Mouse (Mus musculus) adrenal gland, postnatal 25 days (tissue): Measurements from ENCODE around the gene Cblc. TPM values are rescaled to one million over a fixed set of nuclear protein-coding genes. Genes with fewer than 3 reads are reported as not detected.

ENCODE experiments used
- DNase-seq: peaks from one replicate; pipeline ENCODE4 v3.0.0; 2021; ENCODE audit warnings: mixed read lengths
- long read RNA-seq: library from polyadenylated mRNA; stranded (forward); transcript quantifications from one replicate; pipeline ENCODE4 v2.0.0, GENCODE M21; 2021
- total RNA-seq: library from RNA; stranded (reverse); gene quantifications from 2 replicates; pipeline ENCODE4 v1.2.3, GENCODE M21; 2021

Cblc gene
- total RNA-seq, result 0.55 TPM in 1 of 2 replicates, not detected in the other
- long read RNA-seq, transcript Cblc-201 (12 exons, 1,662 nt), result major isoform, 7 of 9 reads
- long read RNA-seq, partial matches to known transcripts, result 1 of 9 reads
- long read RNA-seq, other reads (novel, unspliced or antisense), result 1 of 9 reads

DNA sequence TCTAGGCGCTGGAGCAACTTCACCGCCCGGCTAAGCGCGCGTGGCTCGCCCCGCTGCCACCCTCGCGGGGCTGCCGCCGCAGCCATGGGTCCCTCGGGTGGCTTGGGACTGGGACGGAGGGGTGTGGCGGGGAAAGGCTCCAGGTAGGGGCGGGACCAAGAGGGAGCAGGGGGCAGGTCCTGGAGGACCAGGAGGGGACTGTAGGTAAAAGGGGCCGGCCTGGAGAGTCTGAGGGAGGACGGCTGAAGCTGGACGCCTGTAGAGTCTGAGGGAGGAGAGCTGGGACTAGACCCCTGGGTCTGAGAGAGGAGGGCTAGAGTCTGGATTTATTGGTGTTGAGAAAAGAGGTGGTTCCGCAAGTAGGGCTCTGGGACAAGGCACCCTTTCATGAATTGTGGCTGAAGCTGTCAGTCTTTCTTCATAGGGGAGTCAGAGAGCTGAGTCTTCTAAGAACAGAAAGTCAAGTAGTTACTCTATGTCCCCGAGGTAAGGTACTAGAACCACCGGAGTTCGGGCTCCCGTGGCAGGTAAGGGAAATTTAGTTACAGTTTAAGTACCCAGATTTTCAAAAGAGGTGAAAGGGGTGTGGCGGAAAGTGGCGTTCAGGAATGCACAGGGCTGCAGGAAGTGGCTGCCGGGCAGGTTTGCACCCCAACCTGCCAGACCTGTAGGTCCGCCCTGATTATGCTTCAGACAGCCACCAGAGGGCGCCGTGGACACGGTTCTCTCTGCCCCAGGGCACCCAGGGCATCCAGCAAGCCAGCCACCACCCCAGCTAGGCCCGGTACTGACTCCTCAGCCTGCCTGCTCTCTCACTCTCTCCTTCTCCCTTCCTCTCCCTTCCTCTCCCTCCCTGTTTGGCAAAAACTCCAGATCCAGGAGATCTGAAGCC is at the start of gene Cblc:
Gene Cblc, minus strand, starts transcription at position 113 of the 892 bp plus-strand sequence.
- peak; percentile 86 for DNase-seq

DNA sequence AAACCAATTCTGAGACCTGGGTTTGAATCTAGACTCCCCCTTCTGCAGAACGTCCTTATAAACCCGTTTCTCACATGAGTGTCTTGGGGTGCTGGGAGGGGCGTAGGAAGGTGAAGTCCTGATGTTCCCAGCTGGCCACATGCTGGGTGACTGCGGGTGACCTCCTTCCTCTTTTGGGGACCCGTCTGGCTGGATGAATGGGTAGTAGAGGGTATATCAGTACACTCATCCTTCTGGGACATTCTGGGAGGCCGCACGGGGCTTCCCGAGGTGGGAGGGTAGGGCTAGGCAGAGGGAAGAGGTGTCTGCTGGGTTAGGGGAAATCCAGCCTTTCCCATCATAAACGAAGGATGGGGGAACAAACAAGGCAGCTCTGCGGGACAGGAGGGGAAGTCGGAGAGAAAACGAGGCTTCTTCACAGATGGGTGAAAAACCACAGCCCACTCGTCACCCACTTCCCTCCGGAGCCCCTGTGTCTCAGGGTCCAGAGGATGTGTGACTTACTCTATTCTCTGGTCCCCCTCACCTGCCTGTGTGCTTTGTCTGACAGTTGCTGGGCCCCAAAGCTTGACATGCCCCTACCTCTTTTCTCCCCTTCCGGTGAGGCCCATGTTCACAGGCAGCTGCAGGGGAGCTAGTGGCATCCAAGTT is 48.0 kb upstream of the Cblc start:
- DNase-seq, result no peak

DNA sequence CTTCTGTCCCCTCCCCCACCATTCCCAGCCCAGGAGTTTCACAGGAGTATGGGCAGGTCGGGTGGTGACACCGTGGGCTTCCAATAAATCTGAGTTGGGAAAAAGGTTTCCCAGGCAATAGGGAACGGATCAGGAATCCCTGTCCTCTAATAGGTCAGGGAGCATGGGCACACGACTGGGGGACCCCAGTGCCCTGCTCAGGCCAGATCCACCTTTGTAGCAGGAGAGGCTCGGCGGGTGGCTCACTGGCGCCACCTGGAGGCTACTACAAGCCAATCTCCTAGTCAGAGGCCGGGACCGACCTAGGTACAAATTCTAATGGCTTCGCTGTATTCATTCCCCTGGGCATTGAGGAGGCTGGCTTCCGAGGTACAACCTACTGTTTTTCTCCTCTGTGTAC is 47.0 kb upstream of the Cblc start:
- peak; percentile 80 for DNase-seq

DNA sequence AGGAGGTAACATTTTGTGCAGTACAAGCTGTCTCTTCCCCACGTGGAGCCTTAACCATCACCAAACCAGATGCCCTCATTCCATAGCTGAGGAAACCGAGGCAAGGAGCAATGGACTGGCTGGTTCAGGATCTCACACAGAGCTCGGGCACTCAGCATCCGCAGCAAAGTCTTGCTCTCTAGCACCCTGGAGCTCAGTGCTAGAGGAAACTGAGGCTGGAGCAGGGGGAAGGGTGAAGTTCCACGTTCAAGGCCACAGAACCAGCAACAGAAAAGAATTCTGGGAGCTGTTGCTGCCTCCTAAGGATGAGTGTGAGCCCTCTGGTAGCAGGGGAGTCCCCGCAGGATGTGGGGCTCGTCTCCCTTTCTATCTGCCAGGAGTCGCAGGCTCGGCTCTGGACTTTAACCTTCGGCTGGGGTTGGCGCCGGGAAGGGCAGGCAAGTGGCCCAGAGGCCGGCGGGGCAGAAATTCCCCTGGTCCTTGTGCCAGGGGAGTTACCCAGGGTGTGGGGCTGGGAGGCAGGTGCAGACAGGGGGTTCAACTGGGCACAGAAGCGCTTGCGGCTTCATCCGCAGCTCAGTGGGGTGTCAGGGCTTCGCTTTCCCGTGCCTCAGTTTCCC is 46.4 kb upstream of the Cblc start:
- peak; percentile 42 for DNase-seq

DNA sequence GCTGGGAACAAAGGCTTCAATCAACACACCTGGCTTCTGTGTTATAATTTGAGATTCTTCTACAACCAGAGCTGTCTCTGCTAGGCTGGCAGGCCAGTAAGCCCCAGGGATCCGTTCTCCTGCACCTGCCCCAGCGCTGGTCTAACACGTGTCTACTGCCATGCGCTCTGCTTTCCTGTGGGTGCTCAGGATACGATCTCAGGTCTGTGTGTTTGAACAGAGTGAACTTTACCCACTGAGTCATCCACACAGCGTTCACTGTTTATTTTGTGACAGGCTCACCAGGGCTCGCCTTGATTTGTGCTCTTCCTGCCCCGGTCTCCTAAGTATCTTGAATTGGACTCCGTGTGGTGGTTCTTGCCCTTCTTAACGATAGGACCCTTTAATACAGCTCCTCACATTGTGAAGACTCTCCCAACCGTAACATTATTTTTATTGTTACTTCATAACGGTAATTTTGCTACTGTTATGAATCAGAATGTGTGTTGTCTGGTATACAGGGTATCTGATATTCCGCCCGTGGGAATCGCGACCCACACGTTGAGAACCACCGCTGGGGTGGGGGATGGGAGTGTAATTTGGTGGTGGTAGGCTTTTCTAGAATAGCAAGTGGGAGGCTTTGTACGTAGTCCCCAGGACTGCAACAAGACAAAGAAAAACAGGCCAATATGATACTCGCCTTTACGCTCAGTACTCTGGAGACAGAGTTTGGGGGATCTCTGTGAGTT is 45.2 kb upstream of the Cblc start:
- DNase-seq, result no peak

DNA sequence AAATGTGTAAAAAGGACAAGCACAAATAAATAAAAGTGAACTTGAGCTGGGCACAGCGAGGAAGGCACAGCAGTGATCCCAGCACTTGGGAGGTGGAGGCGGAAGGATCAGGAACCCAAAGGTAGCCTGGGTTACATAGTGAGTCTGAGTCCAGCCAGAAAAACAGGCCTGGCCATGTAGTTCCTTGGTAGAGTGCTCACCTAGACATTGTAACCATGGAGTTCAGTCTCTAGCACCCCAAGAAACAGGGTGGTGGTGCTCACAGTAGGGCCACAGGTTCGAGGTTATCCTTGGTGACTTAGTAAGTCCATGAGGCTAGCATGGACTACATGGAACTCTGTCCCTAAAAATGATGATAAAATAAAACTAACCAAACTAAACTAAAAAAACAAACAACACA is 44.3 kb upstream of the Cblc start:
- no peak for DNase-seq

DNA sequence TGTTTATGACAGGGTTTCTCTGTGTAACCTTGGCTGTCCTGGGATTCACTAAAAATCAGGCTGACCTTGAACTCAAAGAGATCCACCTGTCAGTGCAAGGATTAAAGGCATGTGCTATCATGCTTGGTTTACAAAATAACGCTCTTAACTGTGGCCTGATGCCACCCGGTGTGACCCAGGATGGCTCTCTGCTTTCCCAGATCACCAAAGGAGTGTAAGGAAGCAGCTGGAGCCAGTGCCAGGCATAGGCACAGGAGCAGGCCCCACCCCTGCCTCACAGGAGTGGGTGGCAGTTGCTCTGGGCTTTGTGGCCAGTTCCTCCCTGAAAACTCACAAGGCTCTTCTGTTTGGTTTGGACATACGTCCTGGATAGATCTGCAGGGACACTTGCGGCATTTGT is 43.8 kb upstream of the Cblc start:
- no peak for DNase-seq

DNA sequence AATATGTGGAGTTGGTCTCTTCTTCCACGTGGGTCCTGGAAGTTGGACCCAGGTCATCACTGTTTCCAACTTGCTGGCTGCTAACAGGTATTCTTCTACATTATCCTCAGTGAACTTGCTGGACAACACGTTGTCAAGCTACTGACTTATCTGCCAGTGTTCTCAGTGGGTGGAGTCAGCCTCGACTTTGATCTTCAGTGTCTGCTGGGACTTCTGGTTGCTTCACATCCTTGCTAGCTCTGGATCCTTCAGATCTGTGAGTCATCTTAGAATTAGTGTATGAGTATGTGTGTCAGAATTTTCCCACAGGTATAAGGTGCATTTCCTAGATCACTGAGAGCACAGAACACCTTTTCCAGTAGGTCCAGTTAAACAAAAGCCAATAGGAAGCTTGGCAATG is 40.2 kb upstream of the Cblc start:
- DNase-seq, result no peak

DNA sequence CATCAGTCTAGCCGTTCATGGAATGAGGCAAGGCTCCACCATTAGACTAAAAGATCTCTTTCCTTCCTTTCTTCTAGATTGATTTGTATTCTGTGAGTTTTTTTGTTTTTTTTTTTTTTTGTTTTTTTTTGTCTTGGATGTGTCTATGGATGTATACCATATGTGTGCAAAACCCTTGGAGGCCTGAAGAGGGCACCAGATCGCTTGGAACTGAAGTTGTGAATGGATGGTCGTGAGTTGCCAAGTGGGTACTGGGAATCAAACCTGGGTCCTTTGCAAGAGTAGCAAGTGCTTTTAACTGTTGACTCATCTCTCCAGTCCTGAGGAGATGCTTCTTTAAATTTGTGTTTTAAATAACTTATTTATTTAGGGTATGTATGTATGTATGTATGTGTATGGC is 37.4 kb upstream of the Cblc start:
- DNase-seq, result no peak

DNA sequence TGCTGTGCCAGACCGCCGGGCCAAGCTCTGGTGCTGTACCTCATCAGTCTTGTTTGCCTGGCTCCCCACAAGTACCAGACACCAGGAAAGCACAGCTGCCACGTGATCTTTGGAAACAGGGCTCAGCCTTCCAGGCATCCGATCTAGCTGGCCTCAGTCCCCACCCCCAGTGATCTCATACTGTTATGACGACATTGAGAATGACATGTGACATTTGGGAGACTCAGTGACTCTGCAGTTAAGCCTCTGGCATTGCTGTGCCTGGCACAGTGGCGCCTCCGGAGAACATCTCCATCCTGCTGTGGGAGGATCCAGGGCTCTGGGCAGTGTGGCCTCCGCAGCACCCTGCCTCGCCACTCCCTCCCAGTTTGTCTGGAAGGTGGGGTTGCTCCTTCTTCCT is 35.2 kb upstream of the Cblc start:
- DNase-seq, result peak; percentile 45

DNA sequence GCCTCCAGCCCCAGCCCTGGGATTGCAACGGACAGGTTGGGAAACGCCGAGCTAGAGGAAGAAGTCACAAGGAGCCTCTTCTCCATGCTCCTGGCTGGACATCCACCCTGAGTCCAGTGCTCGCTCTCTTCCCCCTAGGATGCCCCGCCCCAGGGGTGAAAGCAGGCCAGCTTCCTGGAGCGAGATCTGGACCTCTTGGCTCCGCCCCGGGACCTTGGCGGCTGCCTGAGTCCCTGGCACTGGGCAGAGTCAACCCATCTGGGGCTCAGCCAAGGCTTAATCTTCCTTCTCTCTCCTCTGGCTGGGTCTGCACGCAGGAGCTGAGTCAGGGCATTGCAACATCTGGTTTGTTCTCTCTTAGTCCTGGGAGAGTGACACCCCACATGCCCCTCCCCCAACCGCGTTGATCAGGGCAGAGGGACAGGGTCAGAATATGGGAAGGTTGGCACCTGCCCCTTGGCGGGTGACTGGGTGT is 34.1 kb upstream of the Cblc start:
- peak; percentile 95 for DNase-seq

DNA sequence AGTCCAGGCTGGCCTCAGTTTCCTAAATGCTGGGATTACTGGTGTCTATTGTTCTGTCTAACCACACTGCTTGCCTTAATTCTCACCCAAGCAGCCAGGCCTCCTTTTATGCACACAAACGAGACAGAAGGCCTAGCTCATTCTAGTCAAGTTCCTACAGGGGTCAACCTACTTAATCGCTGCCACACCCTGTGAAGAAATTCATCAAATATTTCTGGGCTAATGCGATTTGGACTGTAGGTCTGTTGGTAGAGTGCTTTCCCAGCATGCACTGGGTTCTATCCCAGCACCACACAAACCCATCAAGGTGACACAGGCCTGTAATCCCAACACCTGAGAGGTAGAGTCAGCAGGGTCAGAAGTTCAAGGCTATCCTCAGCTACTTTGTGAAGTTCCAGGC is 33.1 kb upstream of the Cblc start:
- DNase-seq, result no peak

DNA sequence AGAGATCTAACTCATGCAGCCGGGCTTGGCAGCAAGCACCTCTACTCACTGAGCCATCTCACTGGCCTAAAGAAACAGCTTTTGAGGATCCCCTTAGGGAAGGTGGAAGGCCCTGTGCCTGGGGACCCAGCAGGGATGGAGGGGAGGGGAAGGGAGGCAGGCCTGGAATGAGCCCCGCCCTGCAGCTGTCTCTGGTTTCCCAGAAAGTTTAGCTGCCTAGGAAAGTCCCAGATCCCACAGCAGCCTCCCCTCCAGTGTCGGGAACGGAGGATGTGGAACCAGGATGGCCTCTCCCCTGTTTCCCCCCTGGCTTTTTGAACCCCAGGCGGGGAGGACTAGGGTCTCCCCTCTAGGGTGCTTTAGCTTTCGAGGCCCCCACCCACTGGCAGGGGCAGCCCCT is 30.1 kb upstream of the Cblc start:
- DNase-seq, result no peak

DNA sequence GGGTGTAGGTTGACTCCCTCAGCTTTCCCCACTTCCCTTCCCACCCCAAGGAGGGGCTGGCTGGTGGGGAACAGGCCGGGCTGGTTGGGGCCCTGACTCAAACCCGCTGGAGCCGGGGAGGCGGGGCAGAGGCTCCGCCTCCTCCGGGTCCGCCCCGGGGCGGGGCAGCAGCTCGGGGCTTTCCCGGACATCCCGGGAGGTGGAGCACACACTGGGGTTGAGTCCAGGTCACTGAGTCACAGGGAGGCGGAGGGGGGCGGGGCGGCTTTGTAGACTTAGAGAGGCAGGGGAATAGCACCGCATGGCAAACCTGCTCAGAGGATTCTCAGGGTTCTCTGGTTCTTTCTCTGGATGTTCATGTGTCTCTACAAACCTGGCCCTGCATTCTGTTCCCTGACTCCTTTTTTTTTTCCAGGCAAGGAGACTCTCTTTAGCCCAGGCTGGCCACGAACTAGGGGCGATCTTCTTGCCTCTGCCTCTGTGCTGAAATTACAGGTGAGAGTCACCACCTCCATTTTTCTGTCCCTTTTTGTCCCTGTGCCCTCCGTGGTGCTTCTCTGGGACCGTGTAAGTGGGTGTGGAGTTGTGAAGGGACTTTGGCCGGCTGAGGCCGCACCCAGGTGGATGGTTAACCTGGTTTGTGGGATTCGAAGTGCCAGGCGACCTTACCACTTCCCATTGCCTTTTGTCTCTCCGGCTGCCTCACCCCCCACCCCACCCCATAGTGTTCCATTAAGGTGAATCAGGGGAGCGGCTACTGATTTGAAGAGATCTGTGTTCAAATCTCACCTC is 27.8 kb upstream of the Cblc start:
- DNase-seq, result peak; percentile 95

DNA sequence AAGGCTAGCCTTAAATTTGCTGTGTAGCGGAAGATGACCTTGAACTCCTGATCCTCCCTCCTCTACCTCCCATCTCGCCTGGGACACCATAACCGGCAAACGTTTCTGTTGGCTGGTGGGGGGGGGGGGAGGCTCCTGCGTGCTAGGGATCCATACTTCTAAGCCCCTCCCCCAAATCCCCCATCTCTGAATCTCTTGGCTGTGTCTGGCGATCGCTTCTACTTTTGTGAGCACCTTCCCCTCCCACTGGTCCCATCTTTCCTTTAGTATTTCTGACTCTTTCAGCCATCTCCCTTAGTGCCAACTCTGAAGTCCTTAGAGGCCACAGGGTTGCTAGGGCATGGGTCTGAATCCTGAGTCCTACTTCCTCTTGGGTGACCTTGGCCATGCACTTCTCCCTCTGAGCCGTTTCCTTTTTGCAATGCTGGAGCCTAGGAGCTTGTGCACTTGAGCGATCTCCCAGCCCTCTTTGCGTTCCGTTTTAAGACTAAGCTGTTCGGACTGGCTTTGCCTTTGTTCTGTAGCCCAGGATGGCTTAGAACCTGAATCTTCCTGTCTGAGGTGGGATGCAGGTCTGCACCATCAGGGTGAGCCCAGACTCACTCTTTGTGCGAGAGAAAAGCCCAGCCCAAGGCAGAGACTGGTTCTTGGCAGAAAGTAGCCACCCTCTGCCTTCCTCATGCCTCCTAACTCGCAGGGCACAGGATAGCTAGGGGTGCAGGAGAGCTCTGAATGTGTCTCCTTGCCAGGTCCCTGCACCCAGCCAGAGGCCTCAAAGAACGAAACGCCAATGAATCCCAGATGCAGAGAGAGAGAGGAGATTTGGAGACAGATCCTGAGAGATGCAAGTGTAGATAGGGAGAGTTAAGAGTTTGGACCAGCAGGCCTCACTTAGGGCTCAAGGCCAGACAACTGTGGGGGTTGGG is 26.9 kb upstream of the Cblc start:
- DNase-seq, result no peak

DNA sequence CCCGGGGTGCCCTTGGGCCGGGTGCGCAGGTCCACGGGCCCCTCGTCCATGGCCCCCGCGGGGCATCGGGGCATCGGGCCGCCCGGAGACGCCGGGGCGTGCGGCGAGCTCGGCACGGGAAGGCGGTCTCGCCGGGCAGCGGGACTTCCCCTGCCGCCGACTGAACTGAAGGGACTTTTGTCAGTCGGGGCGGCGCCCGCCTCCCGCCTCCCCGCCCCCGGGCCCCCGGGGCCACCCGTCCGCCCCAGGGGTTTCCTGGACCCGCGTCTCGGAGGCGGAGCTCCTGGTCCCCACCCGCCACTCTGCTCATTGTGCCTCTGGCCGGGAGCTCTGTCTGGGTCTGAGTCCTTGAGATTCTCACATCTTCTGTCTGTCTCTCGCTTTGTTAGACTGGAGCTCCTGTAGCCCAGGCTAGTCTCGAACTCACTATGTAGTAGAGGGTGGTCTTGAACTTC is 26.0 kb upstream of the Cblc start, which contains the start of gene Bcl3:
Gene Bcl3, minus strand, starts transcription at position 167 of the 455 bp plus-strand sequence.
- DNase-seq, result peak; percentile 81

DNA sequence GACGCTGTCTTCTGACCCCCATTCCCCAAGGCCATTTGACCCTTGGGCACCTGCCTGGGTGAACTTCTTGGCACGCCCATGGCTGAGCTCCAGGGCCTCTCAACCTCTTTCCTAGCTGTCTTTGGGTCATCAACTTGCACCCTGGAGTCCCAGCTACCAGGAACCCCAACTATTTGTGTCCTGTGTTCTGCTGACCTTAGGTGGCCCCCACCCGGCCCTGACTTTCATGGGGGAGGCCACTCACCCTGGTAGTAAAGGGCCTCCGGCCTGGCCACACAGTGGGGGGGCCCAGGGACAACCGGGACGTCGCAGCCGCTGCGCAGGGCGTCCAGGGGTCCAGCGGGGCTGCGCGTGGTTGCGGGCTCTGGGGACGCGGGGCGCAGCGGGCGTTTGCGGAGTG is 25.6 kb upstream of the Cblc start:
- DNase-seq, result peak; percentile 22

DNA sequence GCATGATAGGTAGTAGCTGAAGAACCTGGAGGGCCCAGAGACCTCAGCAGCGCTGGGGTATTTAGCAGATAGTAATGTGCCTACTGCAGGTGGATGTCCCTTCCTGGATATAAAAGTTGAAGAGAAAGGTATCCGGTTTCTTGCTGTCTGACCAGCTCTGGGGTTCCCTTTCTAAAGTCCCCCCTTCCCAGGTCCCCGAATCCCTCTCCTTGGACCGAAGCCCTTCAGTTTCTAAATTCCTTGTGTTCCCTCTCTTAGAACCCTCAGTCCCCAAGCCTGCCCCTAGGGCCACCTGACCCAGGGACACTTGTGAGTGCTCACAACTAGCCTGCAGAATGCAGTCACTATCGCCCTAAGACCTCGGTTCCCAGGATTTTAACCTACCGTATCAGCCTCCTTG is 25.0 kb upstream of the Cblc start:
- no peak for DNase-seq

DNA sequence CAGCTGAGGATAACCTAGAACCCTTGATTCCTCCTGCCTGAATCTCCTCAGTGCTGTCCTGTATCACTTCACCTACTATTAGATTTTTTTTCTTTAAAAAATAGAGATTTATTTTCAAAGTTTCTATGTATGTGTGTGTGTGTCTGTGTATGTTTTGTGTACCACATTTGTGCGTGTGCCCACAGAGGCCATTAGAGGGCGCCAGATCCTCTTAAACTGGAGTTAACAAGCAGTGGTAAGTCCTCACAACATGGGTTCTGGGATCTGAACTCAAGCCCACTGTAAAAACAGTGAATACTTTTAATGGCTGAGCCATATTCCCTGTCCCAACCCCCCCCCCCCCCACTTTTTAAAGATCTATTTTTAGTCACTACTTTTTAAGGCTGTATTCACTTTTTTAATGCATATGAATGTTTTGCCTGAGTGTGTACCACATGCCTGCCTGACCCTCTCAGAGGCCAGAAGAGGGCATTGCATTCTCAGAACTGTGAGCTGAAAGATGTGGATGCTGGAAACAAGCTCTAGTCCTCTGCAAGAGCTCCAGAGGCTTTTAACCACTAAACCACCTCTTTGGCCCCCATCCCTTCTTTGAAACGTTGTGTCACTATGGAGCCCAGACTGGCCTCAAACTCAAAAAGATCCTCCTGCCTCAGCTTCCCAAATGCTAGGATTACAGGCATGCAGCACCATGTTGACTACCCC is 23.9 kb upstream of the Cblc start:
- no peak for DNase-seq
